Mouse (Mus musculus) cortical plate, adult 2 months (tissue): ENCODE results near the gene Syne1. TPM values are rescaled to one million over a fixed set of nuclear protein-coding genes. Genes with fewer than 3 reads are reported as not detected.

Experiments
- H3K27ac ChIP-seq: fragments of 200-500 bp; 2 replicates; pipeline ENCODE4 v1.5.1; 2012; ENCODE audit warnings: low read length, control low read depth, inconsistent platforms; ENCODE audit not compliant: insufficient read depth
- H3K4me1 ChIP-seq: fragments of 200-500 bp; 2 replicates; pipeline ENCODE4 v1.6.1; 2011; ENCODE audit warnings: low read length; ENCODE audit not compliant: control insufficient read depth, insufficient read depth
- H3K4me3 ChIP-seq: fragments of 200-500 bp; 2 replicates; pipeline ENCODE4 v1.5.1; 2011; ENCODE audit warnings: mild to moderate bottlenecking, low read length, control low read depth; ENCODE audit not compliant: insufficient read depth
- CTCF ChIP-seq: fragments of 200-500 bp; IDR thresholded peaks from 2 replicates; pipeline ENCODE4 v1.5.1; 2011; ENCODE audit warnings: mild to moderate bottlenecking, control low read depth, low read length; ENCODE audit not compliant: insufficient read depth; ENCODE audit errors: extremely low read depth
- POLR2A ChIP-seq: fragments of 200-500 bp; IDR thresholded peaks from 2 replicates; pipeline ENCODE4 v1.6.1; 2011; ENCODE audit warnings: mild to moderate bottlenecking, low read length, control low read depth; ENCODE audit not compliant: insufficient read depth; ENCODE audit errors: extremely low read depth
- polyA plus RNA-seq: library from polyadenylated mRNA; depleted of rRNA; stranded (reverse); fragments of >200 nt; gene quantifications from 2 replicates; pipeline ENCODE4 v1.2.3, GENCODE M21; 2012

Syne1 gene
- polyA plus RNA-seq, 1 experiment, result 165 TPM

GRCm38 (mm10) chr10:5288716-5289574 lies 262.3 kb downstream of the Syne1 start:
- no peak overlapping the region for H3K4me3 ChIP-seq
- TF ChIP-seq CTCF (no peak), POLR2A (no peak)
- H3K4me1 ChIP-seq, result peaks cover 3% of the 10 kb centered on the region; the same call in 1 of the 2 replicates
- peak overlapping the region; percentile 8; the same call in 1 of the 2 replicates for H3K27ac ChIP-seq

DNA sequence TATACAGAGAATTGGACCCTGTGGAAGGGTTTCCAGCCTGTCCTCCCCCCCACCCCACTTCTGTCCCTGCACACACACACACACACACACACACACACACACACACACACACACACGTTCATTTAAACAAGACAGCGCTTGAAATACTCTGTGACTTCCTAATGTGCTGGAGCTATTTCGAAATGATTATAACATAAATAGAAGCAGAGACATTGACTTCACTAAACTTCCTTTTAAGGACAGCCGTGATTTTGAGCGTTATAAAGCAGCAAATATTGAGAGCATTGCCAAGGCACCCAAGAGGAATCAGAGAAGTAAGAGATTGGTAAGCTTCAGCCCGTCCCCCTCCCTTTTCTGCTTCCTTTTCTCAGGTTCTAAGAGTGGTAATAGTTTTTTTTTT lies 263.0 kb downstream of the Syne1 start:
- TF ChIP-seq CTCF (no peak), POLR2A (no peak)
- Histone ChIP-seq H3K27ac (no peak overlapping the region), H3K4me1 (peaks cover 3% of the 10 kb centered on the region; the same call in 1 of the 2 replicates), H3K4me3 (no peak overlapping the region)

GRCm38 (mm10) chr10:5275769-5276168 lies 275.5 kb downstream of the Syne1 start:
- no peak overlapping the region for H3K27ac ChIP-seq
- H3K4me1 ChIP-seq, result no peaks in the 10 kb centered on the region
- TF ChIP-seq CTCF, result no peak
- TF ChIP-seq POLR2A, result no peak
- no peak overlapping the region for H3K4me3 ChIP-seq

DNA sequence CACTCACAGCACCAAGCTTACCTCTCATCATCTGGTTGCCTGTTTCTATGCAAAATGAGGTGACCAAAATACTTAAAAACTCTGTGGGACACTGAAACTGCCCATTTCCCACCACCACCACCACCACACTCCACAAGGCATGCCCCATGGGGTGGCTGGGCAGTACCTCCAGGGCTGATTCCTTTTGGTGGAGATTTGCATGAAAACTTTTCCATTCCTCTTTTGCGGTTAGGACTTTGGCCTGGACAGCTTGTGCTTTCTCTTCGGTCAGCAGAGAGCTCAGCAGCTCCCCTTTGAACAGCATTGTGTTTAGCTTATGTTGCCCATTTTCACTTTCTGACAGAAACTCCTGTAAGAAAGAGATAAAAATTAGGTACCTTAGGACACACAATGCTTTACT lies 280.6 kb downstream of the Syne1 start:
- no peaks in the 10 kb centered on the region for H3K4me1 ChIP-seq
- H3K4me3 ChIP-seq, result no peak overlapping the region
- H3K27ac ChIP-seq, result no peak overlapping the region
- TF ChIP-seq CTCF (no peak), POLR2A (no peak)

- H3K4me3 ChIP-seq, result no peak overlapping the region
- H3K27ac ChIP-seq, result no peak overlapping the region
Measured at GRCm38 (mm10) chr10:5264418-5264817, 286.9 kb downstream of the Syne1 start.

GRCm38 (mm10) chr10:5262636-5263035 lies 288.6 kb downstream of the Syne1 start:
- Histone ChIP-seq H3K4me3 (no peak overlapping the region), H3K27ac (no peak overlapping the region), H3K4me1 (no peaks in the 10 kb centered on the region)
- TF ChIP-seq CTCF (no peak), POLR2A (no peak)

More at GRCm38 (mm10) chr10:5264418-5264817, 286.9 kb downstream of the Syne1 start:
- no peaks in the 10 kb centered on the region for H3K4me1 ChIP-seq
- TF ChIP-seq CTCF, result no peak
- no peak for TF ChIP-seq POLR2A

DNA sequence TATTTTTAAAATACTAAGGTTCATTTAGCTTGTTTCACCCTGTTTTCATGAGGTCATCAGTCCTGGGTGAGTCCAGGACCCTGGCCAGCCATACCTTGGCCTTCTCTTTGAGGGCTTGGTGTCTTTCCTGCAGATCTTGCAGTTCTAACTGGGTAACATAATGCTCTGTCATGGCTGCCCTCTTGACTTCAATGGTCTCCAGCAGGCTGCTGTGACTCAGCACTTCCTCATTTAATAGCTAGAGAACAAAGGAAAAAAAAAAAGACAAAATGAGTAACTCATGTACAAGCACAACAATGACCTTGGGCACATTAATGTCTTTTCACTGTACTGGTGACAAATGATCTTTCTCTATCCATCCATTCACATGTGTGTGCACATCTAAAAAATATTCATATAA lies 294.6 kb downstream of the Syne1 start:
- no peak overlapping the region for H3K27ac ChIP-seq
- no peak overlapping the region for H3K4me3 ChIP-seq
- TF ChIP-seq POLR2A (no peak), CTCF (no peak)
- H3K4me1 ChIP-seq, result no peaks in the 10 kb centered on the region

DNA sequence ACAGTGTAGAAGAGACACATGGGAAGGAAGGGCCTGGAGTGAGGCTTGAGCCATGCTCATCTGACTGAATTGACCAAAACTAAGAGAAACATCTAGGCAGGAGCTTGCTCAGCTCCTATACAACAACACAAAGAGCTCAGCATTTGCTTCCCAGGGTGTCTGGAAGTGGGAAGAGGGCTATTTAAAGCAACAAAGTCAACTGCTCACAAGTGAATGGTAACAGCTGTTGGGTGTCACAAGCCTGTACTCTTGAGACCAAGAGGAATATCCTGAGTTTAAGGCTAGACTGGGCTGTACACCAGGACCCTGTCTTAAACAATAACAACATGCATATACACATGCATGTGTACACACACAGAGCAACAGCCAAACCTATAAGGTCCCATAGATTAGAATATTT lies 297.5 kb downstream of the Syne1 start:
- TF ChIP-seq CTCF (no peak), POLR2A (no peak)
- H3K4me1 ChIP-seq, result no peaks in the 10 kb centered on the region
- H3K27ac ChIP-seq, result no peak overlapping the region
- no peak overlapping the region for H3K4me3 ChIP-seq

DNA sequence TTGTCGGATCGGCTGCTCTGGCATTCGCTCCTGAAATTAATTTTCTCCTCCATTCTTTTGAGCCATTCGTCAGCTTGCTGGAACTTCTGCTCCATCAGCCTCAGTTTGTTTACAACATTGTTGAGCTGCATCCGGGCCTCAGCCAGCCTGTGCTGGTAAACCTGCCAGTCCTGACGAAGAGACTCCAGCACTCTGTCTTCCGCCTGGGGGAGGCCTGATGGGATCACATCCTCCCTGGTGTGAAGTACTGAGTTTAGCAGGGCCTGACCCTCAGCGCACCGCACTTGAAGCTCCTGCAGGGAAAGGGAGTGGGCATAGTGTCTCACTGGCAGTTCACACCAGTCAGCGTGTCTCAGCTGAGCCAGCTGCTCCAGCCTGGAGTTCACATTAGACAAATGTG lies 300.6 kb downstream of the Syne1 start:
- Histone ChIP-seq H3K4me1 (no peaks in the 10 kb centered on the region), H3K27ac (no peak overlapping the region), H3K4me3 (no peak overlapping the region)
- no peak for TF ChIP-seq POLR2A

GRCm38 (mm10) chr10:5239680-5240079 lies 311.6 kb downstream of the Syne1 start:
- Histone ChIP-seq H3K27ac (no peak overlapping the region), H3K4me3 (no peak overlapping the region), H3K4me1 (peaks cover 6% of the 10 kb centered on the region; the same call in 1 of the 2 replicates)
- TF ChIP-seq POLR2A (no peak), CTCF (no peak)

DNA sequence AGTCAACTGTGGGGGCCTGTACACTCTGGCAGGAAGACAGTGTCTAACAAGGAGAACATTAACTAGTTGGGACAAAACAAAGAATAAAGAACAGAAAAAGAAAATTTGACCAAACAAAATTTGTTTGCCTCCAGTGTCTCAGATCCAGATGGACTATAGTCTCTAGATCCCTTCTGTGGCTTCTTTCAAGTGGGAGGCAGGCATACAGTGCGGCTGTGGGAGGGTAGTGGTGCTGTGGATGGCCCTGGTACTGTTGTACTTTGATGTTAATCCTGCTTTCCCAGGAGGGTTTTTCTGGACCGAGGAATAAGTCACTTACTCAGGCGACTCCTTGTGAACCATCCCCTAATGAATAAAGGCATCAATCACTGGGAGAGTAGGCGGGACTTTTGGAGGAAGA lies 314.4 kb downstream of the Syne1 start:
- H3K27ac ChIP-seq, result no peak overlapping the region
- TF ChIP-seq POLR2A, result no peak
- TF ChIP-seq CTCF, result no peak
- H3K4me1 ChIP-seq, result peaks cover 7% of the 10 kb centered on the region; the same call in 1 of the 2 replicates
- H3K4me3 ChIP-seq, result no peak overlapping the region
